Mouse (Mus musculus): ENCODE measurements at regions not wholly inside any gene's neighbourhood (a gene's known extent, or its start where the extent isn't known, plus 50 kb on each side); places are given as distances from the start of the nearest gene placed in this dataset.

DNA sequence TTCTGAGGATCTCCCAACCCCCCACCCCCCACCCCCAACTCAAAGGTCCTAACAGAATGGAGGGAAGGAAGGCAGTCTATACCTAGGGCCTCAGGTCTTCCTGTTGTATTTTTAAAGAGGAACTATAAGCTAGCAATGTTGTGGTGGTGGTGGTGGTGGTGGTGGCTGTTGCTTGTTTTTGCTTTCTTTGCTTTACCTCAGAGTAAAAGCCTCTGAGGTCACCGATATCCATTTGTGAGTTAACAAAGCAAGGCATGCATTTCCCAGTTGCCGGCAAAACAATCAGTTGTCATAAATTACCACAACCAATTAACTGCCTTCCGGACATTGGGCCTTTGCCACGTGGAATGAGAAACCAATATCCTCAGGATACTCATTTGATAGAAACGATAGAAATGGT is 191.9 kb upstream of the Map3k1 start:
- no peak for DNase-seq (ENCODE audit: low spot score in 2 of 2)

DNA sequence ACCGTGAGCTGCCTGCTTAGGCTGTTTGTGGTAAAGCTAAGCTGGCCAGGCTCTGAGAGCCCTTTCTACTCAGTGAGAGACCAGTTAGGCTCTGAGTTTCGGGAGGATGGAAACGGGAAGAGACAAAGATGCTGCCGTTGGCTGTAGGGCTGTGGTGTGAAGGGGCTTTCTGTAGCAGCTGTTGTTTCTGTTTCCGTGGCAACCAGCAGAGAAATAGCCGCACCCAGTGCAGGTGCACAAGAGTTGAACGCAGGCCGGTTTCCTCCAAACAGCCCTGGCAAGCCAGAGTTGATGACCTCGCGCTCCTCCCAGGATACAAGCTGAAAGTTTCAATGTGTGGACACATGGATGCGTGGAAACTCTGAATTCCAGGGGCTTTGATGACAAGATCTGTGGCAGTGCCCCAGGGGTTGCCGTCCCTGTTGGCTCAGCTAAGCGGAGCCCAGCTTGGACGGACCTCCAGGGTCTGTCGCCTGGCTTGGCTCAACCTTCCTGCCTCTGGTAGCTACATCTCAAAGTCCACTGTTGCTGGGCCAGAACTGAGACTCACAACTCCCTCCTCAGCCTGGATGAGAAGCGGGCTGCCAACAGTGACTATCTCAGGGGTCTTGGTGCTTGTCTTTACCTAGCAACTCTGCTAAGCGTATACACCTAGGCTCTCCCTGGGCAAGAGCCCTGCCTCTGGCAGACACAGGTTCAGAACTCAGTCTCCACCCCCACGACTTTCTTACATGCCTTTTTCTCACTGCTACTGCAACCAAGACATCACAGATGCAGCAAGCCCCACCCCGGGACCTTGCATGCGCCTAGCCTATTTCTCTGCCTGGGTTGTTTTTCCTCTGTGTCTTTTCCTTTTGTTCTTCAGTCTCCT is 192.6 kb upstream of the Map3k1 start:
- DNase-seq (ENCODE audit: low spot score in 2 of 2), result peak; percentile 64 to 82

DNA sequence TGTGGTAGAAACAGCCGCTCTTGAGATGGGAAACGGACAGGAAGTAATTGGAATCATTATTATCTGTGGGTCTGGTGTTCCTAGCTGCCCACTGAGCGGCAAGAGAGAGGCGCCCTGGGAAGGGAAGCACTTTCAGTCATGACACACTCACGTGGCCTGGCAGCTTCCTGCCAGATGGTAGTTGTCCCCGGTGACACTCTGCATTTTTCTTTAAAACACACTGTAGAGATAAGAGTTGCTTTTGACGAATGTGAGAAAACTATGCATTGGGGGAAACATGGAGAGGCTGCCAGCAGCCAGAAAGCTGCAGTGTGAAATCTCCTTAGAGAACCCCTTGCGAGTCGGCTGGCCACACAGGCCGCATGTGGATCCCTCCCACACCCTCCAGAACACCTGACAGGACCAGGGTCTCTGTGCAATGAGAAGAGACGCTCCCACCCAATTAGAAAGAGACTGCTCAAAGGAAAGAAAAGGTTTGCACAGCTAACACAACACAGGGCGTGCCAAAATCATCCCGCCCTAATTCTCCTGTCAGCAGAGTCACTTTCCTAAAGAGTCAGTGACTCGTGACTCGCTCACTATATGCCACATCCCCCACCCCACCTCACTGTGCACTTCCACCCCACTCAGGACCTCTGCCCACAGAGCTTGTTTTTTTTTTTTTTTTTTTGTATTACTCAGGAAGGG is 194.0 kb upstream of the Map3k1 start:
- DNase-seq (ENCODE audit: low spot score in 2 of 2), result peak; percentile 33 to 66

DNA sequence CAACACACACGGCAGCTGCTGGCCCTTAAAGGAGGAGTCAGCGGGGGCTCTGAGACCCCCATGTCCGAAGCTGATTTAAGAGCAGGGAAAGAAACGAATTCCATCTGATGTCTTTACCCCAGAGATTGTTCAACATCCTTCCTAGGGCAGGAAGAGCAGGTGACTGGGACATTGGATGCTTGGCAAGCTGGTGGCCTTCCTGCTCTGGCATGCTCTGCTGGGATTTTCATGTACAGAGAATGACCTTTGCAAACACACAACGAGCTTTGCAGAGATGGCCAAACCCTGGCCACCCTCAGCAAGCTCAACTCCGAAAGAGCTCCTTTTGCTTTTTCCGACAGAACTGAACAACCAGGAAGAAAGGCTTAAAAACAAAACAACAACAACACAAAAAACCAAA is 194.7 kb upstream of the Map3k1 start:
- DNase-seq (ENCODE audit: low spot score in 2 of 2), result peak in 1 of 2 experiments; percentile 20

DNA sequence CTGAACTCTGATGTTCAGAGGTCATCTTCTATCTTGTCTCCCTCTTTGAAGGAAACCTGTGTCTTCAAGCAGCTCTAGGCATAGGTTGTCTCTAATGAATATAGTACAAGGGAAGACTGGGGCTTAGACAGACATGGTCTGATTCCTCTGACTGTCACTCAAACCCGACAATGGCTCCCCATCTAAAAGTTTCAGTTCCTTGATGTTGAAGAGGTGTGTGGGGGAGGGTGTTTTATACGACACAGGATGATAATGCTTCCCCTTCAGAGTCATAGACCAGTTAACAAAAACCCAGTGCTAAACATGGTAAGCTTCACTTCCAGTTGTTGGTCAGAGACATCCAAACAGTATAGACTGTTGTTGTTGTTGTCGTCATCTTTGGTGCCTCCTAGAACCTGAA is 195.3 kb upstream of the Map3k1 start:
- DNase-seq (ENCODE audit: low spot score in 2 of 2), result no peak

DNA sequence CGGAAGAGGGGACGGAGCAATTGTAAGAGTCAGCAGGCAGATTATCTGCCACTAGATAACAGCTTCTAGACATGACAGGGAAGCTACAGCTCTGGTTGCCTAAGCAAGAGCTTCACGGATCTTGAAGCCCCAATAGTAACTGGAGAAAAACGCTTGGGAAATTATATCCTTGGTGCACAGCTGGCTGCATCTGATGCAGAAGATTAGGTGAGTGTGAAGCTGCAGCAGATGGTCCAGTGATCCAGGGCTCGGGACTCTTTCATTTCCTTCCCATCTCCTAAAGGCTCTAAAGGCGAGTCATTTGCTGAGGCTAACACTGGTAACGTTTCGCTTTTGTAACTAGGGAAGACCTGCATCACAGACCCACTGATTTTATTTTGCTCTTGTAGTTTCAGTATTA is 196.6 kb upstream of the Map3k1 start:
- DNase-seq (ENCODE audit: low spot score in 2 of 2), result no peak

DNA sequence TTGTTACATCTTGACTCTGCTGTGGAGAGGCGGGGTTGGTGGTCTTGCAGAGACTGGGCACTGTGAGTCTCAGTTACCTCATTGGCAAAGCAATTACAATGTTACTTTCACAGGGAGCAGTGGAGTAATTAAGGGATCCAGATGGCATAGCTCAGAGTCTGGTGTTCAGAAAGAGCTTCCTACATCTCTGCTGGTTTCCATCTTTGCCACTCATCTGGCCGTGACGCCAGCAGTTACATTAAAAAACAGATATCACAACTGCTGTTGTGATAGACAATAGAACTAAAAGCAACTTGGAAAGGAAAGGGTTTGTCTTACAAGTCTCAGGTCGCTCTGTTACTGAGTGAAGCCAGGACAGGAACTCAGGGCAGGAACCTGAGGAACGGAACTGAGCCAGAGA is 200.0 kb upstream of the Map3k1 start:
- no peak for DNase-seq (ENCODE audit: low spot score in 2 of 2)

DNA sequence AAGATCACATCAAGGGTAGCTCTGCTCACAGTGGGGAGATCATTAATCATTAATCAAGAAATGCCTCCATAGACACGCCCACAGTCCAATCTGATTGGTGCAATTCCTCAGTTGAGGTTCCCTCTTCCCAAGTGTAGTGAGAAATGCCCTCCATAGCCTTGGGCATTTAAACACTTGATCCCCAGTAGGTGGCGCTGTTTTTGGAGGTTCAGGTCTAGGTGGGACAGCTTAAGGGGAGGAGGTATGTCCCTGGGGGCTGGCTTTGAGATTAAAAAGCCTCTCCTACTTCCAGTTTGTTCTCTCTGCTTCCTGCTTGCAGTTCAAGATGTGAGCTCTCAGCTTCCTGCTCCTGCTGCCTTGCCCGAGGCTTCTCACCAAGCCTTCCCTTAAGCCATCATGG is 200.5 kb upstream of the Map3k1 start:
- DNase-seq (ENCODE audit: low spot score in 2 of 2), result no peak

DNA sequence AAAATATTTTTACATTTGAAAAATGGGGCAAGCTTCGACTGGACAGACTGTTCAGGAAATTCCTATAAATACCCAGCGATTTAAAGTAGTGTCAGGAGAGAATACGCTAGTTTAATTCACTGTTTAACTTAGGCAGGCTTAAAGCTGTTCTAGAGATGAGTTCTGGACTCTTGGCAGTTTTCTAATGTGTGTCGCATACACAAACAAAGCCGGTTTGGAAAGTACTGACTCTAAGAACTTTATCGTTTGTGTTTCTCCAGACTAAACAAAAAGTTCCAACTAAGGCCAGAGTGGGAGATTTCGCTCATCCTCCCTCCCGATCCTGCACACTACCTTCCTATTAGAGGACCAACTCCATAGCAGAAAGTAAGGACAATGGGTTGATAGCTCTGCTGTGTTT is 201.7 kb upstream of the Map3k1 start:
- peak in 1 of 2 experiments; percentile 29 for DNase-seq (ENCODE audit: low spot score in 2 of 2)

DNA sequence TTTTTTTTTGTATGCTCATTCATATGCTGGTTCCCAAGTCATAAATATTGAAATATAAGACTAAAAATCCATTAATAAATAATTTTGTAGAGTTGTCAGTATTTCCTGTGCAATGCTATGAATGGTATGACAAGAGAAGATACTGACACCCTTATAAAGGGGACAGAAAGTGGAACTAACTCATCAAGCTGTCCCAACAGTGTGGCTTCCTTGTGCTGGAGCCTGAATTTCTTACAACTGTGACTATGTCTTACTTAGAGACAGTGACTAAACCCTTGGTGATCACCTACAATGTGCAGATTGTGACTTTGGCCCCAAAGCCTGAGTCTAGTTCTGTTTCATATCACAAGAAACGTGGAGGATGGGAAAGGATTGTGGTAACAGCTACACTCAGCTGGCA is 203.8 kb upstream of the Map3k1 start:
- no peak for DNase-seq (ENCODE audit: low spot score in 2 of 2)

DNA sequence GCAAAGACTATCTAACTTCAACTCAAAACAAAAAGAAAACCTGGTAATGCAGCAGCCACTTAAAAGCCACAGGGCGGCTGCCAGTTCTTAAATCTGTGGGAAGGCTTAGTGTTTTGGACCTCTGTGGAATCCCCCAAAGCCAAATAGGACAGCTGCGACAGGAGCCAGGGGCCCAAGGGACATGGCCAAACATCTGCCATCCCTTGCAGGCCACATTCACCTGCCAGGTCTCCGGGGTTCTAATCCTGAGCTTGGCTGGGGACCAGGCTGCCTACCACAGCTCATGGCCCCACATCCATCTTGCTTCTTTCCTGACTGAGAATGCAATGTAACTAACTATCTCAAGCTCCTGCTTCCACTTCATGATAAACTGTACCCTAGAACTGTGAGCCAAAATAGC is 206.3 kb upstream of the Map3k1 start:
- no peak for DNase-seq (ENCODE audit: low spot score in 2 of 2)

DNA sequence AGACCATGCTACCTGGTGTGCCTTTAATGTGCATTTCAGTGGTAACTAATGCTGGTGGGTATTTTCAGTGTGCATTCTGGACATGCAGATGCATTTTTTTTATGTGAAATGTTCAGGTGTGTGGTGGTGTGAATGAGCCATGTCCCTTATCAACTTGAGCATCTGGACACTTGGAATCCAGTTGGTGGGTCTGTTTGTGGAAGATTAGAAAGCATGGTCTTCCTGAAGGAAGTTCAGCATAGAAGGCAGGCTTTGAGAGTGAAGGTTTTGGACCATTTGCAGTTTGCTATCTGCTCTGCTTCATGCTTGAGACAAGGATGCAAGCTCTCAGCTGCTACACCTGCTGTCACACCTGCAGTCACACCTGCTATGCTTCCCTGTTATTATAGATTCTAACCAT is 207.5 kb upstream of the Map3k1 start:
- DNase-seq (ENCODE audit: low spot score in 2 of 2), result no peak

DNA sequence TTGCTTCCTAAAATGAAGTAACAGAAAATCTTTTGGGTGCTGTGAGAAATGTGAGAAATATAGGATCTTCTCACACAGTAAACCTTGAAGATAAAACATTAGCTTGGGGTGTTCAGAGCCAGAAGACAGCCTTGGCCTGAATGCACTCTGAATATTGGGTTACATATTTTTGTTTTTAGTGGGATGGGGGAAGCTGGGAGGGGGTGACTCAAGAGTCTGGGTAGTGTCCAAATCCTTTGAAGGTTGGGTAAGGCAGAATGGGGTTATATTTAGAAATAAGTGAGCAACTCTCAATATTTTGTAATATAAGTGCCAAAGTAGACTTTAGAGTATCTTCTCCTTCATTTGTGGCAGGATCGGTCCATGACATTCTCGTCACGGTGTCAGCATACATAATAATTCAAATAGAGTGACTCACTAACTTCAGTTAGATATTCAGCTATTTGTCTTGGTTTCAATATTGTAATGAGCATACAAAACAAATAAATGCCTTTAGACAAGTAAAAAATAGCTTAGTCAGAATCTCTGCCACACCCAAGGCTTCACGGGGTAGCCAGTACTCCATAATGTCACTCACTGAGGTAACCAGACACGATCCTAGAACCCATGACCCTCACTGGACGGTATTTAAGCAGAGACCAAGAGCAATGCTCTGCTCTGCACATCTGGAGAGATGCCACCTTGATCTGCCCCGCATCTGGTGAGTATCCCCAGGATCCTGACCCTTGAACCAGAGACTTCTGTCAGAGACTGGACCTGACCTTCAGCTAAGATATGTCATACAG is 209.9 kb upstream of the Map3k1 start:
- DNase-seq (ENCODE audit: low spot score in 2 of 2), result no peak

DNA sequence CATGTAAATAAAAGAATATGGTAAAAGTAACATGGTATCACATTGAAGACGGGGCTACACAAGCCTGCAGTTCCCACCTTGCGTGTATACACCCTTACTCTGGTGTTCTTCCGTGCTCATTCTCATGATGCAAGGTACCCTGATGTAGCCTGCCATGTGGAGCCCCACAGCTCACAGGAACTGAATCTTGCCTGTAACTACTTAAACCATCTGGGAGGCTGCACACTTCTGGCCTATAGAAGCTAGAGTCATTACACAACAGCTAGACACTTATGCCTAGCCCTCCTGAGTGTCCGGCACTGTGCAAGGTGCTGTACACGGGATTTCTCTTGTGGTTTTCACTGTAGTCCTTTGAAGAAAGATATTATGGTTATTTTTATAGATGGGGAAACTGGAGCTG is 210.8 kb upstream of the Map3k1 start:
- no peak for DNase-seq (ENCODE audit: low spot score in 2 of 2)

DNA sequence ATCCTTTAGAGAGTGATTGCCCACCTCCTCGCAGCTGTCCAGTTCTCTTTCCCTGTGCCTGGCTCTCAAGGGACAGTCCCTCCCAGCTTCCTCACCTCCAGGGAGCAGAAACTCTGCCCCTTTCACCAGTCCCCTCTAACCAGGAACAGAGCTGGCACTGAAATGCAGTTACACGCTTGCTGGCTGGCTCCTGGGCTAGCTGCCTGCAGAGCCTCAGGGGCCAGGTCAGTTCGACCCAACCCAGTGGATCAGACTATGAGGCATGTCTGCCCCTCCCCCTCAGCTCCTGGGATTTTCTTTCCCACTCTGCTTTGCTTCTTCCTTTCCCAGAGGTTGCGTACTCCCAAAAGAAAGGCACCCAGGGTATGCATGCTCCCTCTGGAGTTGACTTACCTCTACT is 214.4 kb upstream of the Map3k1 start:
- no peak for DNase-seq (ENCODE audit: low spot score in 2 of 2)

DNA sequence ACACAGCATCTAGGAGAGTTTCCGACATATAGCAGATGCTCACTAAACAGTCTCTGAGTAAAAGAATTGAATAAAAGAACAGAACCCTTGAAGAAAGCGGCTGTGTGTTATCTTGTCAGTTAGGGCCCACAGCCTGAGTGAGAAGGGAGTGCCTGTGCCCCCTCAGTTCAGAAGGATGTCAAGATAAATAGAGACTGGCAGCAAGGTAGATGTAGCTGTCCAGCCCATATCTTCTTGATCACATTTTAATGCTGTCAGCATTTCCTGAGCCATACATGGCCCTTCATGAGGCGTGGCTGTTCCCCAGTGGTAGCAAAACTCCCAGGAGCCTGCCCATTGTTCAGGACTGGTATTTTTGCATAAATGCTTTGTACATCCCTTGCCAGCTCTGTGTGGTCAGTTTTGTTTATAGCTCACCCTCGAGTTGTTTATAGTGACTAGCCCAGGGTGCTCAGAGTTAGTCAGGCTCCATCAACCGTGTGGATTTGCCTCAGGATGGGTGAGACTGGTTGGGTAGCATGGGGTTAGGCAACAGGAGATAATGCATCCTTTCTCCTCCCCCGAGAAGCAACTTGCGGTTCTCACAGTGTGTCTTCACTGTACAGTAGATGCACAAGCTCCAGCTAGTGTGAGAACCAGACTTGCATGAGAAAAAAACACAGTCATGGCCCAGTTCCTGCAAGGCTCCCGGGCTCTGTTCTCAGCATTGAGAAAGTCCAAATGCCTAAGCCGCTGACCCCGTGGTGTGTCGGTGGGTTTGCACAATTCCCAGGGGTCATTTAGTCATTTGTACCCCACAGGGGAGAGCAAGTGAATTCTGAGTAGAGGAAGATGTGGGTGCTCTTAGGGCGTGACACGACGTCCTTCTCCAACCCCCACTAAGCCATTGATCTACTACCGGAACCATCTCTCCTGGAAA is 216.1 kb upstream of the Map3k1 start:
- peak; percentile 23 to 47 for DNase-seq (ENCODE audit: low spot score in 2 of 2)

DNA sequence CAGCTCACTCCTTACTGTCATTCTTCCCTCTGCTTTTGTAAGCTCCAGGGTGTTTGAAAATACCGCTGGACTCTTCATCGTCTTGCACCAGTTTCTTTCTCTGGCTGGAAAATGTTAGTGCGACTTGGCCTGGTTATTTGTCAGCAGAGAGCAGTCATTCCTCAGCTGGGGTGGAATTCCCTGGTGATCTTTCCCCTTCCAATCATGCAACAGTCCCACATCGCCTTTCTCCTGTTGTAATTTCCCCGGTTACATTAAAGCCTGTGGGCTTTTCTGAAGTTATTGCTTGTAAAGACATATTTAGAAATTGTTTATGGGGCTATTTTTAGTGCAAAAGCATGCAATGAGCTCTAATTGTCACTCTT is 216.8 kb upstream of the Map3k1 start:
- DNase-seq (ENCODE audit: low spot score in 2 of 2), result peak; percentile 51 to 62

DNA sequence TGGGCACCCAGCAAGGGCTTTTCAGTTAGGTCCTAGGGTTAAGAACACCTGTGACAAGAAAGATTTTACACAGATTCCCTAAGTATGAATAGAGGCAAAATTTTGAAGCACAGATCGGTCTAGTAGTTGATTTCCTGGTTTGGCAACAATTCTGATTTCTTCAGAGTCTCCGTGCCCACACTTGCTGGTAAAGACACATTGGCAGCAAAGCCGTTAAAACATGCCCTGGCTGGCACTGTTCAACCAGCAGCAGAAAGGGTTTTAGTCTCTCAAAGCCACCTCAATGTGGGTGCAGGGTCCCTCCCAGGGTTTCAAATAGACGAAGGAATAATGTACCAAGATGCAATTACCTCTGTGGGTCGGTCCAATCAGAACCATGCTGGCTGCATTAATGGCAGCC is 218.9 kb upstream of the Map3k1 start:
- no peak for DNase-seq (ENCODE audit: low spot score in 2 of 2)

DNA sequence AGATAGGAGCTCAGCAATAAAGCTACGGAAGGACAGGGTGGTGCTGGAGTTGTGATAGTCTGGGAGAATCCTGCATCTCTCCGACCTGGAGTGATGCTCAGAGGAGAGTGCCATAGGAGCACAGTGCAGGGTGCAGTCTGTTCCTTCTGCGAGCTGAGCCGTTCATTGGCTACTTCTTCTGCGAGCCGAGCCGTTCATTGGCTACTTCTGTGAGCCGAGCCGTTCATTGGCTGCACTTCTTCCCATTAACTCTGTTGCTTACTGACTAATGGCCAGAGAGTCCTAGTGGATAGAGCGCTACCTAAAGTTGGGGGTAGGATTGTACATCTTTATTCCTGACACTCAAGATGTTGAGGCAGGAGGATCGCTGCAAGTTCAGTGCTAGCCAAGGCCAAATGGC is 222.3 kb upstream of the Map3k1 start:
- DNase-seq (ENCODE audit: low spot score in 2 of 2), result no peak

DNA sequence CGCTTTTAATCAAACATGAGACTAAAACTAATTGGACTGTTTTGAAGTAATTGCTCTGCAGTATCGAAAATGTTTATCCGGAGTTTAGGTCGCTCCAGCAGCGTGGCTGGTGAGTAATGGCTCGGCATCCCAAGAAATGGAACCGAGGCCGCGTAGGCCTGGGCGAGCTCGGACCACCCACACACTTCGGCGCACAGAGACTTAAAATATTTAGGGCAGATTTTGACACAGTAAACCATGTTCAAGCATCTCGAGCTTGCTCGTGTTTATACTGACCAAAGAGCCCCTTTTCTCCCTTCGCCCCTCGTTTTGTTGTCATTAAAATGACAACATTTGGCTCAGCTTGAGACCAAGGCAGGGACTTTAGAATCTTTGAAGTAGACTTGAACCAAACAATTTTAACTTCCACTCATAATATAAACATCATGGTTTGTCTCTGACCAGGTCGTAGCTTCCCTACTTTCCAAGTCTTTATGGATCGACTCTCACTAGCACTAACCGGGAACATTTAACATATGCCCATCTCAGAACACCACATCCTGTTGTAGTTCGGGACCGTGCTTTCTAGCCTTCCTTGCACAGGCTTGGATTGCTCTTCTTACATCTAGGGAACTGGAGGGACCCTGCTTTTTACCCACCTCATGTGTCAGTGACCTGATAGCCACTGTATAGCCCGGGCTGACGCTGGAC is 223.0 kb upstream of the Map3k1 start:
- DNase-seq (ENCODE audit: low spot score in 2 of 2), result no peak

Measured in heart, adult 9 months (tissue).